Mouse (Mus musculus) lung, postnatal 4 days (tissue): ENCODE measurements around the gene Tnni2.

Experiments
- DNase-seq, 2 experiments: peaks; one replicate each; pipeline ENCODE4 v3.0.0; 2021

Gene Tnni2

DNA sequence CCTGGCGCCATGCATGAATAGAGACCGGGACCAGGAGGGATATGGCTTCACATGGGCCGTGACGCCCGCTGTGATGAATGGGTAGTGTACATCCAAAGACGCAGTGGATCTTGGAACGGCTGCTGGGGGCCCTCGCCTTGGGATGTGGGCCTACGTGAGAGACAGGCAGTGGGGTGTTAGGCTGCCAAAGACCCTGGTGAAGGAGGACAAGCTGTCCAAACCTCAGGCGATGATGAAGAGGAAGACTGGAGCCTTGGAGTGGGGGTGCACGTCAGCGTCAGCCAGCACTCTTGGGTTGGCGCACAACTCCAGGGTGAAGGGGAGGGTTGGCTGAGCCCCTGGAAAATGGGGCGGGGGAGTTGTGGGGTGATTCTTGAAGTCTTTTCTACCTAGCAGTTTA is 10.5 kb upstream of the Tnni2 start:
- peak; percentile 50 to 76 for DNase-seq

DNA sequence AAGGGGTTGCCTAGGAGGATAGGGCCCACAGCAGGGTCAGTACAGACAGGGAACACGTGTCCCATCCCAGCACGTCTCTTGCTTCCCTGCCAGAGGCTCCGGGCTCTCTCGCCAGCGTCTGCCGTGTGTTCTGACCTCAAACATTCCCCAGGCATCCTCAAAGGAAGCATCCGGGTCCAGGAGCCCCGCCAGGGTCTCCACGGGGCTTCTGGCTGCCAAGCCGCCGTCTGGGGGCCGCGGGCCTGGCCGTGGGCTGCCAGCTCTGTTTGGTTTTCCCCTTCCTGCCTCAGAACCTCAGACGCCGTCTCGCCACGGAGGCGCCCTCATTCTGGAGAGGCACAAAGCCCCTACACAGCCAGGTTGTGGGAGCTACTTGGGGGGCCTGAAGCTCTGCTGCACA is 8.0 kb upstream of the Tnni2 start:
- peak in 1 of 2 experiments; percentile 43 for DNase-seq

DNA sequence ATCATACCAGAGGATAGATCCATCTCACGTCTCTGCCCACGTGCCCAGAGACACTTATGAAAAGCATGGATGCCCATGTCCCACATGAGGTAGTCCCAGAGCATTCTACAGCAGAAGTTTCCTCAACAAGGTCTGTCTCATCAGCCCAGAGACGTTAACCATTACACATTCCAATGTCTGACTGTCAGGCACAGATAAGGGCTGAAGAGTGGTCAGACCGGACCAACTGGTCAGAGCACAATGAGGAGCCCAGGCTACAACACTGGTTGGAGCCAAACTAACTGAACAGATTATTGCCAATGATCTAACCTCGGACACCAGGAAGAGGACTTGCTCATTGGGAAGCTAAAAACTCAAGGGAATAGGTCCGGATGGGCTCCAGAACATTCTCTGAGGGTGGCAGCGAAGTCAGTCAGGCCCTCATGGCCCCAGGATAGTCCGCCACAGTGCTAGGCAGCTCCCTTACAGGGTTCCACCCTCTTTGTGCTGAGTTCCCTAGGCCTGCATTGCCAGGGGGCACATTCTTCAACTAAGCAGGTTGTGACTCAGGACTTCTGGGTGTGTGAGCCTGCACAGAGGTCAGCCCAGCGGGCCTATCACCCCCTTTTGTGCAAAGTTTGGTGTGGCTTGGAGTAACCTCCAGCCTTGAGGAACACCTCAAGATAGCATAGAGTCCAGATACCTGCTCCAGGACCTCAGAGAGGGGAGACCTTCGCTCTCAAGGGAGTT is 7.3 kb upstream of the Tnni2 start, which contains the start of gene Syt8:
Gene Syt8, plus strand, starts transcription at position 714 of the 729 bp plus-strand sequence.
- DNase-seq, result peak in 1 of 2 experiments; percentile 55

DNA sequence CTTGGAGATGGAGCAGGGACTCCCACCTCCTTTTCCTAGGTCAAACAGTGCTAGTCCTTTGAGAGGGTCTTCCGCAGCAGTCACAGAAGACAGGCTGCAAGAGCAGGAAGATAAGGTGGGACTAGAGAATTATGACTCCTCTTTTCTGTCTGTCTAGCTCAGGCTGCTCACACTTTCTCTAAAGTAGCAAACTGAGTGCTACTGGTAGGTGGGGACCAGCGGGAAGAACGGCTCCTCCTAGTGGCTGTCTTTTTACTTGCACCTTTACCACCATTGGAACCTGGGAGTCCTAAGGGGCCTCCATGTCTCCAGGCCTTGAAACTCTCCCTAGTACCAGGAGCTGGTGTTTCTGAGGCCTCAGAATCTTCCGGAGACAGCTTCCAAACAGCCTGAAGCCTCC is 6.1 kb upstream of the Tnni2 start:
- DNase-seq, result peak; percentile 43 to 79

DNA sequence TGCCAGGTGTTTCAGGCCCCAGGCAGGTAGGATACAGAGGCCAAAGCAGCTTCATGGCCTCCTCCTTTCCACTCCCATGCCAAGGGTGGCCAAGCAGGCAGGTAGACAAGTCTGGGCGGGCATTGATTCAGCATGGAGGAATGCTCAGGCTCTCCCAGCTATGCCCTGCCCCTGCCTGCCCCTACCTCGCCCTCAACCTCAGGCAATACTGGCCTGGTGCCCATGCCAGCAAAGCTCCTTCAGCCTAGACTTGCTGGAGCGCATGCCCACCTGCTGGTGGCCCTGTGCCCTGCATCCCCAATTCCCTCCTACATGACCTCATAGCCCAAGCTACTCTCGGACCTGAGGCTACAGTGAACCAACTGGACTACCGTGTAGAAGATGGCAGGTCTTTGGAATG is 4.3 kb upstream of the Tnni2 start:
- DNase-seq, result peak; percentile 69 to 76

DNA sequence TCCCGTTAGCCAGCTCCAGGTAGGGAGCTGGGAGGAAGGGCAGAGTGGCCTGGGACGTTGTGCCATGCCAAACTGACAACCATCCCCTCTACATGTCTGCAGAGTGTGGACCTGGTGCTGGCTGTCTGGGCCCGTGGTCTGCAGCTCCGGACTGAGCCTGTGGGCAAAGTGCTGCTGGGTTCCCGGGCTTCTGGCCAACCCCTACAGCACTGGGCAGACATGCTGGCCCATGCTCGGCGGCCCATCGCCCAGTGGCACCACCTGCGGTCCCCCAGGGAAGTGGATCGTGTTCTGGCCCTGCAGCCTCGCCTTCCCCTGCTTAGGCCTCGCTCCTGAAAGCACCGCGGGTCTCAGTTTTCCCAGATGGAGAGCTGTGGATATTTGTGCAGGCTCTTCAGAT is 1.6 kb upstream of the Tnni2 start:
- DNase-seq, result no peak

DNA sequence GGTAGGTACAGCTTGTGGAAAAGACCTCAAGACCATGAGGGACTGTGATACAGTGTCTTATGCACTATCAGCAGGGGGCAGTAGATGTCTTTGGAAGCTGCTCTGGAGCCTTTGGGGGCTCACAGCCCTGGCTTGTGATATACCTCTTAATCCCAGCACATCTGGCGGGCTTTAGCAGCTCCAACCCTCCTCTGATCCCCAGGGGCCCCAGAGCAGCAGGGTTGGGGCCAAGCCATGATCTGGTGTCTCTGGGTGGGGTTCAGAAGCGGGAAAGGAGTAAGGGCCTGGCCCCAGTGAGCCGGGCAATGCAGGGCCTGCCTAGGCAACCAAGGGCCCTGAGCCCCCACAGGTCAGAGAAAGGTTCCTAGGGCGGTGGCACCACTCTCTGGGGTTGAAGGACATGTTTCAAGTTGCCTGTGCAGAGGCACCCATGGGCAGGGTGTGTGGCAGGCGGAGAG is 922 bp upstream of the Tnni2 start:
- peak in 1 of 2 experiments; percentile 63 for DNase-seq

DNA sequence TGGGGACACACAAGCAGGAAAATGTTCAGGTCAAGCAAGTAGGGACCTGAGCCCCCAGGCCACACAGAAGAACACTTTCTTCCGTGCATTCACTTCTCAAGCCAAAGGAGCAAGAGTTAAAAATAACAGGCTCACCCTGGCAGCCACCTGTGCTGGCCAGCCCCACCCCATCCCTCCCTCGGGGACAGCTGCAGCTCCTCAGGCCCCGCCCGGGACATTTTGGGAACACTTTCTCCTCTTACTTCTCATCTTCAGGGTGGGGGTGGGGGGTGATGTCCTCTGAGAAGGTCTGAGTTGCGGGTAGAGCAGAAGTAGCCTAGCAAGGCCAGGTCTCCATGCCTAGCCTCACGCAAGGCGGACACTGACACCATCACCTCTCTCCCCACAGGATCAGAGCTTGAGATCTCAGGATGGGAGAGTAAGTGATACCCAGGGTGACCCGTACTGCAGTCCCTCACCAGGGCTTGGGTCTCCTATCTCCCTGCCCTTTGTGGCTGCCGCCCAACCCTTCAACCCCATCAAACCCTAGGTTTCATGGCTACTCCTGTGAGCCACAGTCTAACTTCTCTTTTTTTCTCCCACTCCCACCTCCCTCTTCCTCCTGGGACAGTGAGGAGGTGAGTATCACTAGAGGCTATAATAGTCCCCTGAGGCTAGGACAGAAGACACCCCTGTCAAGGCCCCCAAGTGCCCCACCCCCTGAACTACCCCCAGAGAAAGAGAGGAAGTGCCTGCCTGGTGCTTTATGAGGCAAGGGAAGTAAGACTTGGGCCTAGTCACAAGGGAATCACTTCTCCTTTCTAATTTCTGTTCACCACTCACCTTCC is 686 bp downstream of the Tnni2 start:
- DNase-seq, result no peak

DNA sequence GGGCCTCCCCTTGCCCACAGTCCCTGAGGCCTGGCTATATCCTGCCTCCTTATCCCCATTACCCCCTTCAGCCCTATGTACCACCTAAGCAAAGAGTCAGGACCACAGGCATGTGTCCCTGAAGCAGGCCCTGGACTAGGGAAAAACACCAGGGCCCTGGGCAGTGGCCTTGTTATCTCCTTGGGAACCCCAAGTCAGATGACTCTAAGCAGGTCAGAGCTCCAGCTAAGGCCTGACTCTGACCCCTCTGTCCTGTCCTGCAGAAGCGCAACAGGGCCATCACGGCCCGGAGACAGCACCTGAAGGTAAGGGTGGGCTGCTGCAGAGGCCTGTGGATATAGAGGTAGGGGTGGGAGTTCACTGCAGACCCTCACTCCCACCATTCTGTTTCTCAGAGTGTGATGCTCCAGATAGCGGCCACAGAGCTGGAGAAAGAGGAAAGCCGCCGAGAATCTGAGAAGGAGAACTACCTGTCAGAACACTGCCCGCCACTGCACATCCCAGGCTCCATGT is 1.4 kb downstream of the Tnni2 start:
- DNase-seq, result no peak

DNA sequence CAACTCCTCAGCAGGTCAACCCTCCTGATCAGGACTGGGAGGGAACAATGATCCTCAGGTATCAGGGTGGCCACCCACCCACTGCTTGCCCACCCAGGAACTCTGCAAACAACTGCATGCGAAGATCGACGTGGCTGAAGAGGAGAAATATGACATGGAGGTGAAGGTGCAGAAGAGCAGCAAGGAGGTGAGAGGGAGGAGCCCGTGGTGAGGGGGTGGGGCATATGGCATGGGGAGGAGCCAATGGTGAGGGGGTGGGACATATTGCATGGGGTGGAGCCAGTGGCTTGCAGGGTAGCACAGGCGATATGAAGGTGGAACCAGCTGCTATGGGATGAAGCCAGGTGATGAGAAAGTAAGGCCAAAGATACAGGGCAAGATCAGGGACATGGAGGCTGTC is 1.9 kb downstream of the Tnni2 start:
- DNase-seq, result no peak

DNA sequence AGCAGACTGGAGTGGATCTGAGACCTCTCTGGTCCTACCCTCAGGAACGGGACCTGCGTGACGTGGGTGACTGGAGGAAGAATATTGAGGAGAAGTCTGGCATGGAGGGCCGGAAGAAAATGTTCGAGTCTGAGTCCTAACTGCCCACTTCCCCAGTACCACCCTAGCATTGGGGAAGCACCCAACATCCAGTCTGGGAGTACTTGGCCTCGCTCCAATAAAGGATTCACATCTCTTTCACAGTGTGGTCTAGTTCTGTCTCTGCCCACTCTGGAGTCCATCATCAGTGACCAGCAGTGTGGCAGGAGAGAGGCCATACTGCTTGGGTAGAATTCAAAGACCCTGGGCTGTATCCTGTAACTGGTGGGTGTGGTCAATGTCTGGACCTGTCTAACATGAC is 2.6 kb downstream of the Tnni2 start:
- DNase-seq, result no peak

DNA sequence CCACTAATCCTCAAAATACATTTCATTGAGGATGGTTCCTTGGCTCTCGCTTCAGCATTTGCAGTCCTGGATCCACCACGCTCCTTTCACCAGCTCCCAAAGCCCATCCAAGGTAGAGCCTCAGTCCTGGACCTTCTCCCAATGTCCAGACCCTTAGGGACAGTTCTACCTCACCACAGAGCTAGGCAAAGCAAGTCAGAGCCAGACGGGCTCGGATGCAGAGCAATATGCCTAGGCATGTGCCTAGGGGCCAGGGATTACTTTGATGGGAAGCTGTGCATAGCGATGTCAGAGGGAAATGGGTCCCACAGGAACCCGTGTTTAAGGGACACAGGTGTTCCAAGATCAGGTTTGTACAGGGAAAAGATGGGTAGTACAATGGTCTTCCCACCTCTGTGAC is 3.7 kb downstream of the Tnni2 start:
- no peak for DNase-seq

DNA sequence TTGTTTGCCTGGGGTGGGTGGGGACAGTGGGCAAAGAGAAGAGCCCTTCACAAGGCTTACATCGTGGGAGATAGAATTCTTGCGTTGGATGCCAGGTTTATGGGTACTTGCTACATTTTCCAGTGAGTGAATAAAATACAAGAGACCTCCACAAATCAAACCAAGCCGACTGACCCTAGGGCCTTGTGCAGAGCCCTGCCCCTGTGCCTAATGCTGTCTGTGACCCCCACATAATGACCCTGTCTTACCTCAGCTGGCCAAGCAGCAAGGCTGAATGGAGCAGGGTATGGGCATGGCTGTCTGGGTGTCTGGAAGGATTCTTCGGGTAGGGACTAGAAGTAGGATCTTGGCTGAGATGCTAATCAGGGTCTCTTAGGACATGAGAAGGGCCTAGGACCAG is 4.7 kb downstream of the Tnni2 start:
- DNase-seq, result no peak

DNA sequence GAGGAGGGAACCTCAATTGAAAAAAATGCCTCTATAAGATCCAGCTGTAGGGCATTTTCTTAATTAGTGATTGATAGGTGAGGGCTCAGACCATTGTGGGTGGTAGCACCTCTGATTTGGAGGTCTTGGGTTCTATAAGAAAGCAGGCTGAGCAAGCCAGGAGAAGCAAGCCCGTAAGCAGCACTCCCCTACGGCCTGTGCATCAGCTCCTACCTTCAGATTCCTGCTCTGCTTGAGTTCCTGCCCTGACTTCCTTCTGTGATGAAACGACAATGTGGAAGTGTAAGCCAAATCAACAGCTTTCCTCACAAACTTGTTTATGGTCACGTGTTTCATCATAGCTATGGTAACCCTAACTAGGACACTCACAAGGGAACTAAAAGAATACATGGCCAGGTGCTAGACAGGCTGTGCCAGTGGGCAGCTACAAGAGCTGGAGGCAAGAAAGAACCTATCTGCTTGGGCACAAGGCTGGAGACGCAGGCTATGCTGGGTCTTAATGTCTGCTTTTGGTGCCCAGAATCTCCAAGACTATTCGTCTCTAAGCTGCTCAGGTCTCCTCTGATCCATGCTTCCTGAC is 7.5 kb downstream of the Tnni2 start:
- DNase-seq, result no peak

DNA sequence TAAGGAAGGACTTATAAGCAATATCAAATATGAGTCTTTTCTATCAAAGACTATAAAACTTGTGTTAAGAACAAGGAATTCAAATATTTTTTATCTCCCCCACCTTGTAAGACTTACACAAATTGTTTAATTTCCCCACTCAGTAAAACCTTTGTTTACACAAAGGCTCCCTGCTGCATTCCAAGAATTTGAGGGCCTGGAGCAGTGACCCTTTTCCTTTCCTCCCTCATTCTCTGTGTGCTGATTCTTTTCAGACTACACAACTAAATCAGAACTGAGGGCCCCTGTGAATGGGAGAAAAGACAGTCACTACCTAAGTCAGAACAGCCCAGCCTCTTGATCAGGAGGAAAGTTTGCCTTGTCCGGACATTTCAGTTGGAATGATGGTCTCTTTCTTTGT is 13.1 kb downstream of the Tnni2 start:
- DNase-seq, result no peak

DNA sequence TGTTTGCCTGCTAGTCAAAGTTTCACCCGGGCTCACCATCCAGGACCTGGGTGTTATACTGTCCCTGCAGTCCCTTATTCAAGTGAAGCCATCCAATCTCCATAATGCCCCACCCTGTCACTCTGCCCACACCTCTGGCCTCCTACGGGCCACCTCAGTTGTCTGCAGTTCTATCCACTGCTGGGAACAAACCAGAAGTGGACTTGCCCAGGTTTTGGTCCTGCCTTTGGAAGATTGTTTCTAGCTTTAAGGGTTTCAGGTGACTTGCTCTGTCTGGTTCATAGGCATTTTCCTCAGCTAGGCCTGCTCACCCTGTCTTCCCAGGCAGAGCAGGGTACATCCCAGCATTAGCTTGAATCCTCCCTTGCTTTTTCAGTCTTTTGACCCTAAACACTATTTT is 13.6 kb downstream of the Tnni2 start:
- DNase-seq, result peak in 1 of 2 experiments; percentile 16

DNA sequence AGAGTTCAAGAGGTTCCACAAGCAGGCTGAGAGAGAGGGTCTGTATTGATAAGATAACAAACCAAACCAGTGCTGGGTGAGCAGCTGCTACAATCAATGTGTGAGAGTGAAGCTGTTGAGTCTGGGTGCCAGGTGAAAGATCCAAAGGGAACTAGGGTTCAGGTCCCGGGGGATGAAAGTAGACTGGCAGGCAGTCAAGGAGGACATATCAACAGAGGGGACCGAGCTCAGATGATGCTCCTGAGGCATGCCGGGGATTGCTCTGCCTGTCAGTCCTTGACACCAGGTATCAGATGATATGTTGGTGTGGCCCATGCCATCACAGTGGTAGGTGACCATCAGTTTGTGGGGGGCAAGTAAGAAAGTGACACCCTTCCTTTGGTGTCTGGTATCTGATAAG is 15.2 kb downstream of the Tnni2 start:
- peak in 1 of 2 experiments; percentile 19 for DNase-seq

DNA sequence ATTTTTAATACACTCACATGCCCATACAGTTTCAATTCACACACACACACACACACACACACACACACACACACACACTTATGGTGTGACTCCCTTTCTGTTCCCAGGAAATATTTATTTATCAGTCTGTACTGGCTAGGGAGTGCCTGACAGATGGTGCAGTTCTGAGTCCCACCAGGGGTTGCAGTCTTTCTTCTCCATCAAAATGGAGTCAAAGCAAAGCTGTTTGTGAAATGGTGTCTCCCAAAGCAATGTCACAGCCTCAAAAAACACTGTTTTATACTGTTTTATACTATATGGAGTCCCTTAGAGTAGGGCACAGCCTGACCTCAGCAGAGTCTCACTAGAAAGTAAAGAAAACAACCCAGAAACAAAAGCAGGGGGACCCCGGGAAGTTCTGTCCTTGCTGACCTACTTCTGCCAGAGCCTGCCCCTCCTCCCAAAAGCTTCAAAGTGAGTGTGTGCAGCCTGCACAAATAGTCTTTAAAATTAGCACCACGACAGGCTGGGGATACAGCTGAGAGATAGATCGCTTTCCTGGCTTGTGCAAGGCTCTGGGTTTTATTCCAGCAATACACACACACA is 15.7 kb downstream of the Tnni2 start:
- DNase-seq, result peak; percentile 59 to 64

DNA sequence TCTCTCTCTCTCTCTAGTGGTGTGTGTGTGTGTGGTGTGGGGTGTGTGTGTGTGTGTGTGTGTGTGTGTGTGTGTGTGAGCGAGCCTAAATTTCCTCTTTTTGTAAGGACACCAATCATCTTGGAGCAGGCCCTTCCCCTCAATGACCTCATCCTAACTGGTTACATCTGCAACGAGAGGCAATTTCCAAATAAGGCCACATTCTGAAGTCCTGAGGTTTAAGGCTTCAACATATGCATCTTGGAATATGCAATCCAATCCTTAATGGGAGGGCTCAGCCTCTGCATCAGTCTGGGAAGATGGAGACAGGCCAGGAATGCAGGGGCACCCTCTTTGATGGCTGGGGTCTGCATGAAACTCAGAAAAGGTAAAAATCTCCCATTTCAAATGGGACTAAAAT is 16.4 kb downstream of the Tnni2 start:
- DNase-seq, result peak; percentile 39 to 58

DNA sequence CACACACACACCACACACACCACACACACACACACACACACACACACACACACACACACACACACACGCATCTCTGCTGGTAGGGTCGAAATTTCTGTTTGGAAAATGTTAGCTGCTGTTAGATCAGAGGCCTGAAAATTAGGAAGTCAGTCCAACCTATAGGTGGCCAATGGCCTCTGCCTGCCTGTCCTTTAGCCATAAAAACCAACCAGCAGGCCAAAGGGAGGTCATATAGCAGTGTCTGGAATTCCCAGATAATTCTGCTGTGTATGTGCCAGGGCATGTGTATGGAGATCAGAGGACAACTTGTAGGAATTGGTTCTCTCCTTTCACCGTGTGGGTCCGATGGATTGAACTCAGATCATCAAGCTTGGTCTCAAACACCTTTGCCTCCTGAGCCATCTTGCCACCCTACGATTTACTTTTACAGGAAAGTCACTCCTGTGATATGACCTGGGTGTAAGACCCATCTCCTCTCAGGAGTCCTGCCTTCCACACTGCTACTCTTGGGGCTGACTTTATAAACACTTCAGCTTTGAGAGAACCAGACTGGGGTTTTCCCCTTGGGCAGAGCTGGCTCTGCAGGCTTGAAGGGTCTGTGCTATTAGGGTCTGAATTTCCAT is 17.2 kb downstream of the Tnni2 start:
- peak in 1 of 2 experiments; percentile 17 for DNase-seq

DNA sequence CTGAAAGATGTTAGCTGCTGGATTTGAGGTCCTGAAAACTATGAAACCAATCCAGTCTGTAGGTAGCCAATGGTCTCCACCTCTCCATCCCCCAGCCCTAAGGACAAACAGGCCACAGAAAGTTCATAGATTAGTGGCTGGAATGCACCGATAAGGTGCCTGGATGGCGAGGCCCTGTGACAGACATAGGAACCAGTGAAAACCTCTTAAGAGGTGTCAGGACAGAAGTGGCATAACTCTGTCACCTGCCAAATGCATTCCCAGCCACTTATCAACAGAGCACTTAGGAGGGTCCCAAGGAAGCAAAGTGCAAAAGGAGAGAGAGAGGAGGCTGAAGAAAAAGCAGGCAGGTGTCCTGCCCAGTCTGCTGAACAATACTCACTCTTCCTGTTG is 17.7 kb downstream of the Tnni2 start:
- peak in 1 of 2 experiments; percentile 36 for DNase-seq

DNA sequence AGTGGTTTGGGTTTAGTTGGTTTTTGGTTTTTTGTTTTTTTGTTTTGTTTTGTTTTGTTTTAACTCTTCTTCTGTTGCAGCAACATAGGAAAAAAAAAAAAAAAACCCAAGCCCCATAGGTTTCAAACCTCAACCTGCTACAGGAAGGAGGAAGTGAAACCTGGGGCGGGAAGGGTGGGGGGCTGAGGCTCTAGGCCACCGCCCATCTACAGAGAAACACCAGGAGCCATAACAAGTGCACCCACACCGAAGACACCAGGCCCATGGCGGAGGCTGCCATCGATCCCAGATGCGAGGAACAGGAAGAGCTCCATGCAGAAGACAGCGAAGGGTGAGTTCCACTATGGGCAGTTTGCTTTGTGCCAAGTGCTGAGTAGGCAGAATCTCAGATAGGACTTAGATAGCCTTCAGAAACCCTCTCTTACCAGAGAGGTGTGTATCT is 19.0 kb downstream of the Tnni2 start, which contains the start of gene Lsp1:
Gene Lsp1, plus strand, starts transcription at position 174 of the 442 bp plus-strand sequence.
- peak in 1 of 2 experiments; percentile 30 for DNase-seq
